Mouse (Mus musculus) c-Kit-negative CD71-positive TER-119-positive erythroid progenitor cells, embryonic 14.5 days (primary cell): Measurements from ENCODE around the gene Agap1.

Experiments used
- DNase-seq: peaks from one replicate; pipeline ENCODE4 v3.0.0-alpha.2; 2013; ENCODE audit warnings: low read depth, low spot score

Agap1 gene

DNA sequence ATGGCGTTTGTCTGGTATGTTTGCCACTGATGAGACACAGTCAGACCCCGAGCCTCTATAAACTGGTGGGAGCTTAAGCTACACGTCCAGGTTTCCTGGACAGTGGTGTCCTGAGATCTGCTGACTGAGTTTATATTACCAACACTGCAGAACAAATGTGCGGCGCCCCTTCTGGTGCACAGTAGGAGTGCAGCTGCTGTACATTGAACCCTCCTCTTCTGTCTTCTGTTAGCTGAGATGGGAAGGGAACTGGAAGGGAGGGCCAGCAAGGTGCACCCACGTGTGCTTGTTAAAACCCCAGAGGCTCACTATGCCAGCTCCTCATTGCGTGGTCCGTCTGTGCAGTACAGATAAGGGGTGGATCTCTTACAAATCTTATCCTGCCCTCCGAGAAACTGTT lies 389.5 kb downstream of the Agap1 start:
- no peak for DNase-seq

DNA sequence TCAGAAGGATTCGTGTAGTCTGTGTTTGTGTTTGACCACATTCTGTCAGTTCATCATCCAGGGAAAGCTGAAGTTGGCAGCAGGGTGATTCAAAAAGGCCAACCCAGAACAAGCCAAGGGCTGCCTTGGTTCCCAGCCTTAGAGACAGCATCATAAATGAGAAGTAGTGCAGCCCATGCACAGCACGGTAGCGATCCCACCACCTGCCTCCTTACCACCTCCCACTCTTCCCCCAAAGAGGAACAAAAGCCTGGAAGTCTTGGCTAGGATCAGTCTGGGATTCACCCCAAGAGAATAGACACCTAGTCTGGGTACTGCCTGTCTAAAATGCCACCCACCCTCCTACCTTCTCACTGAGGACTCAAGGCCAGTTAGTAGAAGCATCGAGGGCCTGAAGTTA lies 390.9 kb downstream of the Agap1 start:
- DNase-seq, result no peak

DNA sequence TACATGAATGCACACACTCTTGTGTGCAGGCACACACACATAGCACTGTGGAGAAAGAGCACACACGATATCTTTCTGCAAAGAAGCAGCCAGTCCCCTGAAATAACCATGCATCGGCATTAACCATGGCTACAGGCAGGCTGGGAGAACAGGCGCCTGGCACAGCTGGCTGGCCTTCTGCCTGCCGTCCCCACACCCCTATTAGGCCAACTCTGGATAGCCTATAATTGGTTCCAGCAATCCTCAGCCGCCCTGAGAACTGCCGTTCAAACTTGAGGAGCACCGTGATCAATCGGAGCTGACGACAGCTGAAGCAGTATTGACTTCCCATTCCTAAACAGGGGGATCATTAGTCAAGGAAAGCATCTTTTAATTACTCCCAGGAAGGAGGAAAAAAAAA lies 391.5 kb downstream of the Agap1 start:
- no peak for DNase-seq

DNA sequence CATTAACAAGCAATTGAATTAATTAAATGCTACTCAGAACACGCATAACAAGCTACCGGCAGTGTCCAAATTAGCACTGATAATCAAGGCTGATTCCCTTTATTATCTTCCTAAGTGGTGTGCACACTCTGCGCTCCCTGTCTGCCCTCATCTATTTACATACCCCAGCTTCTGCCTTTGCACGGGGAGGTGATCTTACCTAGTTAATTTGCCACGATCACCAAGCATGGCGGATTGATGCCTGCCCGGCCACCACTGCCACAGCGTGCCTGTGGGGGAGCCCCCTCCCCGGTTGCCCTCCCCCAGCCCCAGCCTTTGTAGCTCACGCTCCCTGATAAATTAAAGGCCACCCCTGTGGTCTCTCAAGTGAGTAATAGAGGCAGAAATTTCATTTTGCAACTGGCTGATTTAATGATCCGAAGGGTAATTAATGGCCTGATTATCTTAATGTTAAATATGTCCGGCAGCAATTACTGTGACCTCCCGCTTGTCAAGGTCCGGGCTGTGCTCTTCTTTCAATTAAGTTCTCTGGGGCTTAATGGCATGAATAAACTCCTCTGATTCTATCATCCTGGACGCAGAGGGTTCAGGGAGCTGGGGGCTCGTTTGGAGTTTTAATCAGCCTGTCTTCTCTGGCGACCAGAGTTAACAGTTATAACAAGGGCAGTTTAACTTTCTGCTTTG lies 393.9 kb downstream of the Agap1 start:
- DNase-seq, result no peak

DNA sequence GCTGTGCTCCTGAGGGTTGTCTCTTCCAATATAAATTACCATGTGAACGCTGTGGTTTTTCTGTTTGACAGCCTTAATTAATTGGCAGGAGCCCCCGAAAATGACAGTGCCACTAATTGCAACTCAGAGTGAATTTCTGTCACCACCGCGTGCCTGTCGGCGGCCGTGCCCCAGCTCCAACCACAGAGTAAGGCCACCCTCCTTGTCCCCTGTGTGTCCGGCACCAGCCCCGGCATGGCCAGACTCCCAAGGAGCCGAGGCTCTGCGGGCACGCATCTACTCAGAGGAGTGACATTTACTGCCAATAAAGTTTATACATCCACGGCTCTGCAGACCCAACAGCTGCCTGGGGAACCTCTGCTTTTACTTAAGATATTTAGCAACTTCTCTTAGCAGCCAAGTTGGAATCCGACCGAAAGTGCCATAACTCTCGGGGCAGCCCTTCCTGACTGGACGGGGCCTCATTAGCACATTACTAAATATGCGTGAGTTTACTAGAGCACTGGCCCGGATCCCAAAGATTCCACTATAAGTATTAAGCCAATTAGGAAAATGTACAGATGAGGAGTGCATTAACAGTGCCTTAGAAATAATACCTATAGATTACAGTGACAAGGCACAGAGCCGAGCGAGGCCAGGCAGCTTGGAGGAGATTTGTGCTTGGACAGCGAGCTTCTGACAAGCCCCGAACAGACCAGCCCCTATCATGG lies 394.7 kb downstream of the Agap1 start:
- no peak for DNase-seq

DNA sequence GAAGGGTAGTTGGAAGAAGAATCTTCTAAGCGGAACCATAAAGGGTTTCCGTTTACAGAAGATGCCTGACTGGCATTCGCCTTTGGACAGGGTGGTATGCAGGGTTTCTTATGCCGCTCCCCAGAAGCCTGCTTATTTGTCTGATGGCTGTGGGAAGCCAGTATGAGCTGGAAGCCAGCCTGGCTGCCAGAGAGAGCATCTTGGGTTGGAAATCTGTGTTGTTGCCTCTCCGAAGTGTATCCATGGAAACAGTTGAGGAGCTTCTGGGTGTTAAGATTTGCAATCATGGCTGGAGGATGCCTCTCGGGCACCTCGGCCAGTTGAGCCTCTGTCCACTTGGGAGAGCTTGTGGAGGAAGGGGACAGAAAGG lies 395.2 kb downstream of the Agap1 start:
- DNase-seq, result no peak

DNA sequence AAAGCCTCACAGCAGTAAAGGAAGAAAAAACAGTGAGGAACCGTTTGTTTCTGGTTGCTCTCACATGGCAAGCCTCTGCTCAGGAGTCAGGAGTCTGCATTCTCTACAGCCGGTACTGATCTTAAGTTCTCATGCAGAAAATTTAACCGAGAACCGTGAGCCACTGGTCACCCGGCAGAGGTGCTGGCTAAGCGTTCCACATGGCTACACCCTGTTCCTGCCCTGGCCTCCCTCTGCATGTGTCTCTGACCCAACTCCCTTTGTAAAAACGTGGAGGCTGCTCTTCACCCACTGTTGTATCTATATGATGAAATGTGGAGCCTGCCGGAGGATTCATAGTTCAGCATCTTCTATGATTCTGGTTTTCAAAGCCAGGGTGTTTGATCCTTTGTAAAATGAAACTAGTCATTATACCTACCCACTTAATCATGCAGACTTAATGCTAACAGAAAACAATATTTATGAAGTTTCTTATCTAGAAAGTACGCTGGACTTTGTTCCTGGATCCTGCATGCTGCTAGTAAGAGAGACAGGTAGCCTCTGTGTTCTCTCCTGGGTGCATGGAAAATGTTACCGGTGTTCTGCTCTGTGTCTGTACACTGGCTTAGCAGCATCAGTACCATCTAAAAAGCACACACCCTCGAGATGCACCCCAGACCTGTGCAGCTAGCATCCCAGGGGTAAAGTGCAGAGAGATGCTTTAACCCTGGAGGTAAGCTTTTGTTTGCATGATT lies 396.2 kb downstream of the Agap1 start:
- DNase-seq, result no peak

DNA sequence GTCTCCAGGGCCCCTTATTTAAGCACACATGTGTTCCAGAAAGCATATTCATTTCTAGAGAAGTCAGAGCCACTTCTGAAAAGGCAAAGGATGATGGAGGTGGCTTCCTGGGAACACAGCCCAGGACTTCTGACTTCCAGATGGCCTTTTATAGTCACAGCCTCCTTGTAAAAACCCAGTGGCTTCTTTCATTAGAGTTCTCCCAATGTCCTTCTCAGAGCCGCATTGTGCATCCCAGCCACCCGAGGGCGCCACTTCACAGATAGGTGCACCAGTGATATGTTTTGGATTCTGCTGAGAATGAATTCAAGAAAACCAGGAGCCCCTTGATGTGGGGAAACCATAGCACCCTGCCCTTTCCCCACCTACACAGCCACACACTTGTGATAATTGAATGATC lies 404.6 kb downstream of the Agap1 start:
- DNase-seq, result no peak

DNA sequence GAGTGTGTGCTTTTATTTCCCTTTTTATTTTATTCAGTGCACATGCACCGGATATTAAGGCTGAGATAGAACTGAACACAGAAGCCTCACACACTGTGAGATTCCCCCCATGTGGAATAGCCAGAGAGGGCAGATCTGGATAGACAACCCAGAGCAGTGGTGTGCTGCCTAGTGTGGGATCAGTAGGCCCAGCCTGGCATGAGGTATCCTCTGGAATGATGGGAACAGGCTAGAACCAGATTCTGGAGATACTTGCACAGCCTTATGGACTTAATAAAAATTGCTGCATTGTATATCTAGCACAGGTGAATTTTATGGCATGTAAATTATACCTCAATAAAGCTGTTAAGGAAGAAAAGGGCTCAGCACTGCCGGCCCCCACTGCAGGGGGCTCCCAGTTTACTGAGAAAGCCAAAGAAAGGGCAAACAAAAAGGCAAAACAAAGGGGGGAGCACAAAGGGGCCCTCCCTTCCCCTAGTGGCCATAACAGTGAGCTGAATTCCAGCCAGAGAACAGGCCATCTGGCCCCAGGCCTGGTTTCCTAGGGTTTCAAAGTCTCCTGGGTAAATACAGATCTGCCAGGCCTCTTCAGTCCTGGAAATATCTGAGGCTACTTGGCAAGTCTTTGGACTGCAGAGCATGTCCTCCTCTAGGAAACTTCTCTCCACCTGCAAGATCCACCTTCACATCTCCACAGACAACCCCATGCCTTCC lies 405.6 kb downstream of the Agap1 start:
- DNase-seq, result no peak

DNA sequence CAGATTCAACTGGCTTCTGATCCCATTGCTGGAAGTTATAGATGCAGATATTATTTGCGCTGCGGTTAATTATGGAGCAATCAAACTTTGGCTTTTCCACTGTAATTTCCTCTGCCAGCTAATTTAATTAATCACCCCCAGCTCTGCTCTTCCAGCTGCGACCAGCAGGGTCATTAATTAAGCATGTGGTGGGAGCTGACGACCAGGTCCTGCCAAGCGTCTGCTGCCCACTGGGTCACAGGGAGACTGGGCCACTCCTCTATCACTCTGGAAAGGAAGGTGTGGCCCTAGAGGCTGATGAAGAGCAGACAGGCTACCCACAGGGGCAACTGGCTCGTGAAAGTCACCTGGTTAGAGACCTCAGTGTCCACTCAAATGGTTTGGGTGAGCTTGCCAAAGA lies 411.2 kb downstream of the Agap1 start:
- DNase-seq, result no peak

DNA sequence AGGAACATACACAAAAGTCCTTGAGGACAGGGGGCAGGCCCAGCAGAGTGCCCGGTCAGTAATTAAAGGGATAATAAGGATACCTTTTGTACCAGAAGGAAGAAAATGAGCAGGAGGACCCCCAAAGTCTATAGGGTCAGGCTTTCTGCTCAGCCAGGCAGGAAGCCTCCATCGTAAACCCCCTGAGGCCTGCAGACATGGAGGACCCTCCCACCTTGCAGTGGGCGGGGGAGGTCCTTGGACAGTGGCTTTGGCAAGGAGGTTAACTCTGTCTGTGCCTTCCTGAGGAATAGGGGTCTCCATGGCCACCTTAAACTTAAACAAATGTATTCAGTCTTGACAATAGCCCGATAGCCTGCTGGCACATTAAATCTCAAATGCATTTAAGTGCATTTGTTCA lies 413.2 kb downstream of the Agap1 start:
- no peak for DNase-seq

DNA sequence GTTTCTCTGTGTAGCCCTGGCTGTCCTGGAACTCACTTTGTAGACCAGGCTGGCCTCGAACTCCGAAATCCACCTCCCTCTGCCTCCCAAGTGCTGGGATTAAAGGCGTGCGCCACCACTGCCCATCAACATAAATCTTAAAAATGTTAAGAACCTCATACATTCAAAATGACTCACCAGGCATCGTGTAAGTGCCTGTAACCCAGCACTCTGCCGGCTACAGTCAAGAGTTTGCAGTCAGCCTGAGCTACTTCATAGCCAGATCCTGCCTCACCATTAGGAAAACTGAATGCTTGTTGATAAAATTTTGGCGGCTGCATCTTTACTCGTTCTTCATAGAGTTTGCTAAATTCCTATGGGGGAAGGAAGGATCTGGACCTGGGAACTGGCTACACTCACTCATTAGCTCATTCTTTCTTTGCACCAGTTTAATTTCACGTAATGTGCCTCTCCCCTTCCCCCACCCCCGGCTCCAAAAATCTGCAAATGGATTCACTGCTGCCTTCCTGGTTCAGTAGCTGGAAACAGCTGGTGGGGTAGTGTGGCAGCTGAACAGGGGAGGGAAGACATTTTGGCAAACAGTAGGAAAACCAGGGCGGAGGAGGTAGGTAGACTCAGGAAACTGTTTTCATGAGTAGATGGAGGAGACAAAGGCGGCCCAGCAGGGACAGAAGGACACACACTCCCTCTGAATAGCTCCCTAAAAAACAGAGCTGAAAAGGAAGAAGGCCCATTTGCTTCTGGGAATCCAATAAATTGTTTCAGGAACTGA lies 415.7 kb downstream of the Agap1 start:
- no peak for DNase-seq

DNA sequence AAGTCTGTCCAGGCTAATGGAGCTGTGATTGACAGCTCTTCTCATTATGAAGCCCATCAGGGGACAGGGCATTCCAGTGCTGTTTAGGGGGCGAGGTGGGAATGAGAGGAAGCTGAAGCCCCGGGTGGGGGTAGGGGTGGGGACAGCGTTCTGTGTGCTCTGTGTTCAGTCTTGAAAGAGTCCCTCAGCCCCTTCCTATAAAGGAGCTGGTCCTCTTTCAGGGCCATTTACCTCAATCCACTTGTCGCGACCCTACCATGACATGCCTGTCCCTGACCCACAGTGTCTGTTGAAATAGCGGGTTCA lies 416.3 kb downstream of the Agap1 start:
- DNase-seq, result no peak

DNA sequence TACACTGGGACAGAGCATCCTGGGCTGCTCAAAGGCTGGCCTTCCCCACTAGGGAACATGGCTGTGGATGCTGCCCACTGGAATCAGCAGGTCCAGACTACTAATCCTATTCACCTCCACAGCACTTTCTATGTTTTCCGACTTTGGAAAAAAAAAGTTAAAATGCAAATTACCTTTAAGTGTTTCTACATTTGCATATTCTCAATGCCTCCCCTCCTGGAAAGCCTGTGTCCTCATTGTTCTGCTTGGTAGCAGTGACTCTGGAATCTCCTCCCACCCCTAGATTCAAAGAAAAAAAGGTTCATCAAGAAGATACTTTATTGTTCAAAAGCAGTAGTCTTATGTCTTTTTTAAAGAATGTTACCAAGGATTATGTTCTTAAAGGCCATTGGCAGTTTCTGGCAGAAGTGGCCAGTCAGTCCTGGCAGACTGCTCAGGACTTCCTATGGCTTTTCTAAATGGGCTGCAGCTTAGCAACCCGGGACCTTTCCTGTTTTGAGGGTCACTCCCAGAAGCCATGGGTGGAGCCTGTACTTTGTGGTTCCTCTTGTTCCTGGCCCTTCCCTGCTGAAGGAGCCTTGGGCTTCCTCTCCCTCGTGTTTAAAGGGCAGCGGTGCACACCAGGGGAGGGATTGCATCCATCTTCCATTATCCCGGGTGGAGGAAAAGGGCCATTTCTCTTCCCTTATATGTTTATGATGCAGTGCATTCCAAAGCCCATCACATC lies 421.9 kb downstream of the Agap1 start:
- no peak for DNase-seq

DNA sequence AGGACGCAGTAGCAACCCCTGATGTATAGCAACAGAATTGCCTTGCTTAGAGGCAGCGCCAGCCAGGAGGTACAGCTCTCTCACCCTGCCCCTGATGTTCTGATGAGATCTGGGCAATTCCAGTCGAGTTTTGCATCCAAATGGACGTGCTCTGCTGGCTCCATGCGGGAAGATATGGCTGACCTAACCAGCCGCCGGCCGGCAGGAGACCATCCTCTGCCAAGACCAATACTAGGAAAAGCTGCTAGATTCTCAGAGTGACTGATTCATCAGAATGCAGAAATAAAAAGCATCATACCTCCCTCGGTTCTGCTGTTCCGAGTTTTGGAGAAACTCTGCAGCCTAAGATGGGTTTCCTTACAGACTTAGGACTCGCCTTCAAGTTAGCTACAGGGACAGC lies 423.9 kb downstream of the Agap1 start:
- no peak for DNase-seq

DNA sequence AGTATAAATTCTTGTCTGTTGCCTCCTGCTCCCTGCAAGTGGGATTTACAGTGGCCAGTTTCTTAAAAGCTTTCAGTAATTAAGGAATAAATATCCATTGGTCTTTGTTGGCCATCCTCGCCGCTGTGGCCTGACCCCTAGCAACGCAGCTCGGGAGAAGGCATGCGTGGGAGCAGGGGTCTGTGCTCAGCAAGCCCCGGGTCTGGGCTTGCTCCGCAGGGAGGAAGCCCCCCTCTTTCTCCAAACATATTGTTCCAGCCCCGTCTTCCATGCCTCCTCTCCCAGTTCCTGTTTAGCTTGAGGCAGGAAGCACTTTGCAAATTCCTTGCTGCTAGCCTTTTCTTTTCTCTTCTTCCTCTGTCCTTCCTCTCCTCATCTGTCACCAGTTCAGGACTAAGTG lies 425.6 kb downstream of the Agap1 start:
- no peak for DNase-seq

DNA sequence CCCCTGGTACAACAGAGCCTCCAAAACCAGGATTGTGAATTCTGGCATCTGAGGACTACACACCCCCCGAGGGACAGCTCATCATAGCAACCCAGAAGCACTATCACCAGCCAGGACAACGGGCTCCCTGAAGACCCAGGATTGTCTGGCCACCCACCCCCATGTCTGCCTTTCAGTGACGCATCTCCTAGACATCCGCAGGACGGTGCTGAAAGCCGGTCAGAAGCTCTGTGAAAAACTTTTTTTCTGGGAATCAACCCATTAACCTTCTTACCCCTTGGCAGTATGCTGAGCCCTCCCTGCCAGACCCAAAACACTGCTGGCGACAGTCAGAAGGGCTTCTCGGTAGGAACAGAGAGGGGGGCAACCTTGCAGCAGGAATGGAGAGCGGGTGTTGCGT lies 426.2 kb downstream of the Agap1 start:
- DNase-seq, result no peak

DNA sequence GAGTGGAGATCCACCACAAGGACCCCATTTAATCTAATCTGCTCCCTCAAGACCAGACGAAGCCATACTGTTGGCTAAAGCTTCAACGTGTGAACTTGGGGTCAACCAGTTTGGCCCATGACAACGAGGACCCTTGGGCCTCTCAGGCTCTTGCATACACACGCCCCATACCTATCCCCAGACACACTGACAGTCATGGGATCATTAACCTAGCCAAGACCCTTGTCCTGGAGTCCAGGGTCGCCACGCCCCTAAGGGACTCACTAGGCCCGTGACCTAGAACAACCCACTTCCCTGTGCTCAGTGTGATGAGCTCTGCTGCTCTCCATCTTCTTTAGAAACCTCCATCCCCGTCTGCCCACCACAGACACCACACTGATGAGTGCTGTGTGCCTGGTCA lies 429.7 kb downstream of the Agap1 start:
- DNase-seq, result no peak

DNA sequence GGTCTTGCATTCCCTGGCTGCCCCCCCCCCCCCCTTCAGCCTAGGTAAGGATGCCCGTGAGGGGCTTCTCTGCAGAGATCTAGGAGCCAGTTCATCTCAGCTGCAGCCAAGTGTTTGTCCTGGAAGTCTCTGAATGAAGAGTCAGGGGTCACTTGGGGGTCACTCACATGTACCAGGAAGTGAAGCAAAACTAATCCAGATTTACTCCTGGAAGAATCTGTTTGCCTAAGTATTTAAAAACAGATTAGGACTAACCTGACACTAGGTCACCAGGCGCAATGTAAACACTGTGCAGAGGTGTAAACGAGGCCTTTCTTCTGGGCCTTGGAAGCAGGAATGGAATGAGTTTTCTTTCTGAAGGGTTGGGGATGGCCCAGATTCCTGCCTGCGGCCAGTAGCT lies 431.1 kb downstream of the Agap1 start:
- no peak for DNase-seq

DNA sequence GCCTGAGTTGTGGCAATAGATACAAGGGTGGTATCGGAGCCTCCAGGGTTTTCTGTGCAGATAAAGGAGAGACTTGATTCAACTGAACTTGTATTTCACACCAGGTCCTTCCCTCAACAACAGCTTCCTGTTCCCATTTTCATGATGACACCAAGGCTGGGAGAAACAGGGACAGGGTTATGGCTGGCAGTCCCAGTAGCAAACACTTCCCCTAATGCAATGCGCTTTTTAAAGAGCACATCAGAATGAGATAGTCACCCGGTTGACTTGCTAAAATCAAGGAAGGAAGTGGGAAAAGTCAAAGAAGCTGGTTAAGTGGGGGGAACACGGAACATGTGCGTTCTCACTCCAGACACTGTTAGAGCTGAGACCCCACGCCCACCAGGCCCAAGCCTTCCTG lies 436.8 kb downstream of the Agap1 start:
- DNase-seq, result no peak

DNA sequence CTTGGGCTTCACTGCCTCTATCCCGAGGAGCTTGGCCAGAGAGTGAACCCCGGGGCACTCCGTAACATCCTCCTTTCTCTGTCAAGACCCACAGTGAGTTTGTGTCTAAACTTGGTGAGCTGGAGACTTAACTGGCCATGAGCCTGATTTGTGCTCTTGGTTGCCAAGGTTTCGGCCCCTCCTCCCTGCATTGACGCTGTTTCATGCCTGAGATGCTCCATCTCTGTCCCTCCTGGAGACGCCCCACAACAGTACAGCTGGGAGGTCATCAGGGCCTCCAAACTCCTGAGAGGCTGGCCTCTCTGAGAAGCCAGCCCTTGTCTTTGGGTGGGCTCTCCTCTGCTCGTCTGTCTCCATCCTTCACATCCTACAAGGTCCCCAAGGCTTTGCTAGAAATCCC lies 437.7 kb downstream of the Agap1 start:
- DNase-seq, result no peak
